Mouse (Mus musculus): ENCODE results near the gene Hhipl1.

Gene Hhipl1

GRCm38 (mm10) chr12:108313244-108313772 lies 7.2 kb downstream of the Hhipl1 start:
- no peak for DNase-seq

- no peak for DNase-seq
Measured at GRCm38 (mm10) chr12:108315818-108316217, 9.7 kb downstream of the Hhipl1 start.

GRCm38 (mm10) chr12:108316655-108317054 lies 10.6 kb downstream of the Hhipl1 start:
- DNase-seq = no peak

DNA sequence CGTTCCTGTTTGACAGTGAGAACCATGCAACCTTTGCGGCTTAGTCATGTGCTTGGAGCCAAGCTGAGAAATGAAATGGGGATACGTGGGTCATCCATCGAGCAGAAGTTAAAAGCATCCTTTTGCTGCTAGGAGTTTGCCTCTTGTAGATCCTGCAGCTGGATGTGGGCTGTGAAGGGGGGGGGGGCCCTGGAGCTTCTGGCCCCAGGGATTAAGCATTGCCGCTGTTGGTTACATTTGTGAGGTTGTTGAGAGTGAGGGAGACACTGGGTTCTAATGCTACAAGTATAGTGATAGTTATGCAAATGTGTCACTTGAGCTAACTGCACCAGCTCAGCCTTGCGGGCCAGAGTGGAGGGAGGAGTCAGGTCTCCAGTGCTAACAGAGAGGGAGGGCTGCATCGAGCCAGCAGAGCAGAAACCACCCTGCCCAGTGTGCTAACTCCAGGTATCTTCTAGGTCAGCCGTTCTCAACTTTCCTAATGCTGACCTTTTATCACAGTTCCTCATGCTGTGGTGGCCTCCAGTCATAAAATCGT lies 11.2 kb downstream of the Hhipl1 start:
- peak; percentile 22 to 25 for DNase-seq

DNA sequence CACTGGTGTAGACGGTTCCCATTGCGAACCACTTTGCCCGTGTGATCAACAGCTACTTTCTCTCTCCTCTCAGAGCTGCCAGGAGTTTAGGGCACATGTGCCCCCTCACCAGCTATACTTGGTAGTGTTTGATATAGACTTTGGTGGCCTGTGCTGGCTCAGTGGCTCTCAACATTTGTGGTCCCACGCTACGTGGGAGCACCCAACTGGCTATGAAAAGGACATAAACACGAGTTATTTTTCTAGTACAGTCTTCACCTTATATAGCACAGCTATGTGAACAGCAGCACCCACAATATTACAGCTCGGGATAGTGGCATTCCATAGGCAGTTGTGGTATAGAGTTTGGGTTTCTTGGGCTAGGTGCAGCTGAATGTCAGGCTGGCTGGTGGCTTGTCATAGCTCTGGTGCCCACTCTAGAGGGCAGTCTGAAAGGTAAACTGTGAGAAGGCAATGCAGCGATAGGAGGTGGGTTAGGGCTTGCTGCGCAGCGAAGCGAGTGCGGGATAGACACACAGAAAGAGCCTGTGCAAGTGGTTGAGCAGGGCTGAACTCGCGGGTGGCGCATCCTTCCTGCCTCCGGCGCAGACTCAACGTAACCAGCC lies 11.9 kb downstream of the Hhipl1 start:
- DNase-seq = no peak

DNA sequence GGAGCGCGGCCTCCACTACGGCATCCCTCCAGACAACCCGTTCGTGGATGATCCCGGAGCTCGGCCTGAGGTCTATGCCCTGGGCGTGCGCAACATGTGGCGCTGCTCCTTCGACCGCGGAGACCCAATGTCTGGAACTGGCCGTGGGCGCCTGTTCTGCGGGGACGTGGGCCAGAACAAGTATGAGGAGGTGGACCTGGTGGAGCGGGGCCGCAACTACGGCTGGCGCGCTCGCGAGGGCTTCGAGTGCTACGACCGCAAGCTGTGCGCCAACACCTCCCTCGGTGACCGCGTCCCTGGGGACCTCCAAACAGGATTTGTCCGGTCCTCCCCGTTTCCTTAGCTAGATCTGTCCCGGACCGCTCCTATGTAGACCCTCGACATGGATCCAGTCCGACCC lies 12.4 kb downstream of the Hhipl1 start:
- DNase-seq = peak; percentile 21 to 34

DNA sequence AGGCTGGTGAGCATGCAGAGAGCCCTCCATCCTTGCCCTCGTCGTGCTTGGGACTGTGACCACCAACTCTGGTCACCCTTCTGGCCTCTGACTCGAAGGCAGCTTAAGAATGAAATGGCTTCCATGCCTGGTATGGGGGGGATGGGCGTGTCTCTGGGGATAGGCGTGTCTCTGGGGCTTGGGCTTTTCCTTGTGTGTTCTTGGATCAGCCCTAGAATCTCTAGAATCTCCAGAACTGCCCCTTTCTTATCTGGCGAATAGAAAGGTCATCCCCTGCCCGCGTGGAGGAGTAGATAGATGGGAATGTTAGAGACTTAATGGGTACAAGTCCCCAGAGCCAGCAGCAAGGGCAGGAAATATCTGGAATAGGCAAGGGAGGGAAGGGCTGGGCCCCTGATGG lies 14.0 kb downstream of the Hhipl1 start:
- DNase-seq = no peak

- no peak for DNase-seq
Measured at GRCm38 (mm10) chr12:108326401-108326800, 20.3 kb downstream of the Hhipl1 start.

- peak; percentile 70 to 76 for DNase-seq
Measured at GRCm38 (mm10) chr12:108327889-108328491, 21.9 kb downstream of the Hhipl1 start.

DNA sequence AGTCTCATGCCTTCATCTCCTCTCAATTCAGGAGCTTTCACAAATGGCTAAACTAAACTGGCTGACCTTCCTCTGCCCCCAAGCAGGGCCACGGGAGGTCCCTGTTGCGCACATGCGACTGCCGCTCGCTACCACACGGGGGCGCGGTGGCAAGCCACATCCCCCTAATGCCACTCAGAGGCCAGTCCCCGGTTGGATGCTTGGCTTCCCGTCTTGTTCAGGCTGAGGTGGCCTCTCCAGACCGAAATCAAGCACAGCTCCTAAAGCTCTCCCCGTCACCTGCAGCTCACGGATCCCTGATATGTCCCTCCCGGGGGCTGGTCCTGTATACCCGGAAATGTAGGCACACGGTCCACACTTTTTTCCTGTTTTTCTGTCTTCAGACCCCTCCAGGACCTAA lies 27.0 kb downstream of the Hhipl1 start:
- peak; percentile 93 to 95 for DNase-seq

DNA sequence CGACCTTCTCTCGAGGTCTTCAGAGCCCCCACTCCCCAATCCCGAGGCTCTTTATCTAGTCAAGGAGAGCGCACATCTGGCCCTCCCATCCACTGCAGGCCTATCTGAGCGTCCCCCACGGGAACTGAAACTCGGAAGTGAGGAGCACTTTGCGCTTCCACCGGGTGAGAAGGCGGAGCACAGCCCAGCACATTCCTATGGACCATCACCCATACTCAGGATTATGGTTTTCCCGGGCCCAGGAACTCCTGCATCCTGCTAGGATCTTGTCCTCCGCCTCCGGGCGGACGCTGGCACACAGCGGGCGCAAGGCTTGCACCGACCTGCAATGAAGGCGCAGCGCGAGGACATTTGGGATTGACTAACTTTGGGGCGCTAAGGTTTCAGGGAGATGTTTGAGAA lies 27.4 kb downstream of the Hhipl1 start:
- no peak for DNase-seq

GRCm38 (mm10) chr12:108333895-108334445 lies 27.9 kb downstream of the Hhipl1 start, which contains the start of gene Cyp46a1:
Gene Cyp46a1 (plus strand): TSS chr12:108334381.
- DNase-seq = peak; percentile 100

GRCm38 (mm10) chr12:108334529-108334928 lies 28.5 kb downstream of the Hhipl1 start:
- peak; percentile 51 to 71 for DNase-seq

DNA sequence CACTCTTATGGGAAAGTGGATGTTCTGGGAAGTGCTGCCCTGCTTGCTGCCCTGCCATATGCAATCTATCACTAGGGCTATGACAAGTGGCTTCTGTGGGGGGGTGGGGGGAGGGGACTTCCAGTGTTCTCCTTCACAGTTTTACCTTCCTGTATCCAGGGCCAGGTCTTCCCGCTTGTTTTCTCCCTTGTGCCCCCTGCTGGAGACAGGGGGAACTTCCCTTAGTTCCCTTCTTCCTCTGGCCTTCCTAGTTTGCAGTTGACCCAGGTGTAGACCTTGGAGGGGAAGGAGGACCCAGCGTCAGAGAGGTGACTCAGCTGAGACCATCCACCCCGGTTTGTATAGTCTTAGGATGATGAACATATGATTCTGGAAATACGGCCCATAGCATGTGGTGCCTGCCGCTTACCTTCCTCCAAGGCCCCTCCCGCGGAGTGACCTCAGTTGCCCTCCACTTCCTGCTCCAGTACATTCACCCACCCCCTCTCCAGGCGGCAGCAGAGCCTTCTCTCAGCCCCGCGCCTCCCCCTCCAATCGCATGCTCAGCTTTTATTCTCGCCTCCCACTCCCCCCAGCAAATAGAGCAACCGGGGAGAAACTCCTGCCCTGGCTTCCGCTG lies 32.6 kb downstream of the Hhipl1 start:
- DNase-seq = peak; percentile 71 to 75

GRCm38 (mm10) chr12:108348151-108348550 lies 42.1 kb downstream of the Hhipl1 start:
- no peak for DNase-seq

- peak in 1 of 2 experiments; percentile 35 for DNase-seq
Measured at GRCm38 (mm10) chr12:108349026-108349425, 43.0 kb downstream of the Hhipl1 start.

- no peak for DNase-seq
Measured at GRCm38 (mm10) chr12:108350931-108351330, 44.9 kb downstream of the Hhipl1 start.

DNA sequence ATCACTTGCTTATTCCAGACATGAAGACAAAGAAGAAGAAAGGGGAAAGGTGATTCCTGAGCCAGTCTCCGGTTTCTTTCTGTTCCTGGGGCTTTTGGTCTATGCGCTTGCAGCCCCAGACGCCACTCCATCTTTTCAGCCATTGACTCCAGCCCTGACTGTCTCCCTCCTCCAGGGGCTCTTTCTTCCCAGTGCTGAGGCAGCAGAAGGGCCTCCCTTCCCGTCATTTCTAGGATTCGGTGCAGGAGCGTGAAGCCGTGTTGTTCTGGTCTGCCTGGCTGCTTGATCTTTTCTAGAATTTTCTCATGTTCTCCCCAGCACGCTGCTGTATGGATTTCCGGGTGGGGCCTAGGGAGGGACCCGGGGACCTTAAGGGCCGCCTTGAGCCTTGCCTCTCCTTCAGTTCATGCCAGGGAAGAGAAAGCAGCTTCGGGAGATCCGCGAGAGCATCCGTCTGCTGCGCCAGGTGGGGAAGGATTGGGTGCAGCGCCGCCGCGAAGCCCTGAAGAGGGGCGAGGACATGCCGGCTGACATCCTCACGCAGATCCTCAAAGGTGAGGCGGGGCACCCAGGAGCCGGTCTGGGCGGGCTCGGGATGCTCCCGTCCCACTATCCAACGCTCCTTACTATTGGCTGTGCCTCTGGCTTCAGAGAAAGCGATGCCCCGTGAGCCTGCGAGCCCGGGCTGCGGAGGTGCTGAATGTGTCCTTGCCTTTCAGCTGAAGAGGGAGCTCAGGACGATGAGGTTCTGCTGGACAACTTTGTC lies 46.5 kb downstream of the Hhipl1 start:
- DNase-seq = peak in 1 of 2 experiments; percentile 20

GRCm38 (mm10) chr12:108354284-108354683 lies 48.2 kb downstream of the Hhipl1 start:
- no peak for DNase-seq

DNA sequence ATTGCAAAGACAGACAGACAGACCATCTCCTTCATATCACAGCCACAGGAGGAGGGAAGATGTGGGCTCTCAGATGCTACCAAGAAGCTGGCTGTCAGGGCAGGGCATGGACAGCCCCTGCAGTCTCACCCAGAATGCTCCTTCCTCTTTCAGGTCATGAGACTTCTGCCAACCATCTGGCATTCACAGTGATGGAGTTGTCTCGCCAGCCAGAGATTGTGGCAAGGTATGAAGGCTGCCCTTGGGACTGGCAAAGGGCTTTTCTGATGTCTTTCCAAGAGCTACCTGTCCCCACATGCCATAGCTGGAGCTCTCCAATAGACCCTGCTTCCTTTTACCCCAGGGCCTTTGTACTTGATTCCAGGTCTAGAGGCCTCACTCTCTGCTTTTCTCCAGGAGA lies 49.2 kb downstream of the Hhipl1 start:
- no peak for DNase-seq

DNA sequence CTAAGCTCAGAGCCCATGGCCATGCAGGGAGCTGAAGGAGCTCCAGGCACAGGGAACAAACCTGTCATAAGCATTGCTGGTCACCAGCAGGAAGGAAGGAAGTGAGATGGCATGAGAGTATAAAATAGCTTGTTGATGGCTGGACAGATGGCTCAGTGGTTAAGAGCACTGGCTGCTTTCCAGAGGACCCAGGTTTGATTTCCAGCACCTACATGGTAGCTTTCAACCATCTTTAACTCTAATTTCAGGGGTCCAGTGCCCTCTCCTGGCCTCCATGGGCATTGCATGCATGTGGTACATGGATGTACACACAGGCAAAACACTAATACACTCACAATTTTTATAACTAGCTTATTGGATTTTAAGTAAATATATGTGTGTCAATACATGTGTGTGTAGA lies 49.9 kb downstream of the Hhipl1 start:
- DNase-seq = no peak

GRCm38 (mm10) chr12:108363796-108364195 lies 57.7 kb downstream of the Hhipl1 start:
- peak; percentile 93 for DNase-seq

DNA sequence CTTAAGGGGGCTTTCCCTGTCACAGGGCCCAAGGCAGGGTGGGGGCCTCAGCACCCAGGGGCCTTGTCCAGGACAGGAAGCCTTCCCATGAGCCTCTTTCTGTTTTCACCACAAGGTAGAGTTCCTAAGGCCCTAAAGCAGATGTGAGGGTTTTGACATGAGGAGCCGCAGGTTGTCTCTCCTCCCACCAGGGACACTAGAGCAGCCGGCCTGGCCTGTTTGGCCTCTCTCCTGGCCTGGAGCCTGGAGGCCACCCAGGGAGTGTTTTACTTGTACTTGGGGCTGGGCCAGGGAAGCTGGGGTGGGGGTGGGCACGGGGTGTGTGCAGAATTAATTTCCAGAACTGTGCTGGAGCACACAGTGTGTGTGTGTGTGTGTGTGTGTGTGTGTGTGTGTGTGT lies 59.3 kb downstream of the Hhipl1 start:
- DNase-seq = peak; percentile 72 to 83

Measured in kidney, postnatal 4 days (tissue).